Mouse (Mus musculus): ENCODE measurements around the gene Trpc4ap. TPM values are rescaled to one million over a fixed set of nuclear protein-coding genes. Genes with fewer than 3 reads are reported as not detected.

The Trpc4ap gene
- polyA plus RNA-seq, 1 experiment = 70.5 TPM

DNA sequence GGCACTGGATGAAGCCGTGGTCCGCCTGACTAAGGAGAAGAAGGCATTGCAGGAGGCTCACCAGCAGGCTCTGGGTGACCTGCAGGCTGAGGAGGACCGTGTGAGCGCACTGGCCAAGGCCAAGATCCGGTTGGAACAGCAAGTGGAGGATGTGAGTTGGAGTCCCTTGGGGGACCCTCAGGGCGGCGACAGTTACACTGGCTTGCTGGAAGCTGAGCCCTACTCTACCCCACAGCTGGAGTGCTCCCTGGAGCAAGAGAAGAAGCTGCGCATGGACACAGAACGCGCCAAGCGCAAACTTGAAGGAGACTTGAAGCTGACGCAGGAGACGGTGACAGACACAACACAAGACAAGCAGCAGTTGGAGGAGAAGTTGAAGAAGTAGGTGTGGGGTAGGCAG, 63.7 kb downstream of the Trpc4ap start:
- peaks cover under 1% of the 10 kb centered on the region for H3K36me3 ChIP-seq (ENCODE audit: control insufficient read depth, insufficient read depth)
- H3K79me3 ChIP-seq (ENCODE audit: low read depth) = no peaks in the 10 kb centered on the region
- H3K79me2 ChIP-seq (ENCODE audit: control insufficient read depth, insufficient read depth) = no peaks in the 10 kb centered on the region
- no peak overlapping the region for H3ac ChIP-seq (ENCODE audit: control insufficient read depth, insufficient read length, low read depth)
- TF ChIP-seq USF1 (IDR thresholded peaks at IDR 0.05; ENCODE audit: low read depth) = no peak
- TF ChIP-seq CTCF (IDR thresholded peaks at IDR 0.05; ENCODE audit: control insufficient read depth, insufficient read depth, insufficient read length) = no peak
- no peak for TF ChIP-seq MYOD1 (IDR thresholded peaks at IDR 0.05; ENCODE audit: control insufficient read depth, insufficient read length, low read depth)
- no peak for TF ChIP-seq MYOG (IDR thresholded peaks at IDR 0.05; ENCODE audit: control insufficient read depth, extremely low read depth, insufficient read length)
- no peak for TF ChIP-seq FOSL1 (IDR thresholded peaks at IDR 0.05; ENCODE audit: insufficient read depth, low read length, poor library complexity, severe bottlenecking)
- TF ChIP-seq MAX (IDR thresholded peaks at IDR 0.05) = no peak
- TF ChIP-seq CEBPB (IDR thresholded peaks at IDR 0.05; ENCODE audit: low read depth) = no peak
- no peak overlapping the region for H3K4me3 ChIP-seq (ENCODE audit: insufficient read depth, poor library complexity, severe bottlenecking)
- no peaks in the 10 kb centered on the region for H3K27me3 ChIP-seq (ENCODE audit: control insufficient read depth, insufficient read depth, insufficient read length)

DNA sequence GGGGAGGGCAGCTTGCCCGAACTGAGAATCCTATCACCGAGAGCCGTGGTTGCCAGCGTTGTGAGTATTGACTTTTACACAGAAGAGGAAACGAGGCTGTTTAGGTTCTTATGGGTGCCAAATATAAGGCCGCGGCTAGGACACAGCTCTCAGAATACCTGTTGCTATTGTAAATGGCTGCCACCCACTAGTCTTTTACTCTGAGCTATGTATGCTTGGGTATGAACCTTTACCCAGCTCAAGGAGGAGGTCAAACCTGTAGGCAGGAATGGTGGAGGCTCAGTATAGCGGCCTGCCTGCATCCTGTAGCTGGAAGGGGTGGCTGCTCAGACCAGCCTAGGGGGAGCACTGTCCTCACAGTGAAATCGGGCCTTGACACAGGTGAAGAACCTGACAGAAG, 64.1 kb downstream of the Trpc4ap start:
- no peaks in the 10 kb centered on the region for H3K79me3 ChIP-seq (ENCODE audit: low read depth)
- H3K4me3 ChIP-seq (ENCODE audit: insufficient read depth, poor library complexity, severe bottlenecking) = no peak overlapping the region
- no peaks in the 10 kb centered on the region for H3K79me2 ChIP-seq (ENCODE audit: control insufficient read depth, insufficient read depth)
- H3K27me3 ChIP-seq (ENCODE audit: control insufficient read depth, insufficient read depth, insufficient read length) = no peaks in the 10 kb centered on the region
- no peak overlapping the region for H3ac ChIP-seq (ENCODE audit: control insufficient read depth, insufficient read length, low read depth)
- no peak for TF ChIP-seq USF1 (IDR thresholded peaks at IDR 0.05; ENCODE audit: low read depth)
- TF ChIP-seq CEBPB (IDR thresholded peaks at IDR 0.05; ENCODE audit: low read depth) = no peak
- TF ChIP-seq MAX (IDR thresholded peaks at IDR 0.05) = no peak
- TF ChIP-seq MYOD1 (IDR thresholded peaks at IDR 0.05; ENCODE audit: control insufficient read depth, insufficient read length, low read depth) = no peak
- TF ChIP-seq FOSL1 (IDR thresholded peaks at IDR 0.05; ENCODE audit: insufficient read depth, low read length, poor library complexity, severe bottlenecking) = no peak
- H3K36me3 ChIP-seq (ENCODE audit: control insufficient read depth, insufficient read depth) = no peaks in the 10 kb centered on the region

DNA sequence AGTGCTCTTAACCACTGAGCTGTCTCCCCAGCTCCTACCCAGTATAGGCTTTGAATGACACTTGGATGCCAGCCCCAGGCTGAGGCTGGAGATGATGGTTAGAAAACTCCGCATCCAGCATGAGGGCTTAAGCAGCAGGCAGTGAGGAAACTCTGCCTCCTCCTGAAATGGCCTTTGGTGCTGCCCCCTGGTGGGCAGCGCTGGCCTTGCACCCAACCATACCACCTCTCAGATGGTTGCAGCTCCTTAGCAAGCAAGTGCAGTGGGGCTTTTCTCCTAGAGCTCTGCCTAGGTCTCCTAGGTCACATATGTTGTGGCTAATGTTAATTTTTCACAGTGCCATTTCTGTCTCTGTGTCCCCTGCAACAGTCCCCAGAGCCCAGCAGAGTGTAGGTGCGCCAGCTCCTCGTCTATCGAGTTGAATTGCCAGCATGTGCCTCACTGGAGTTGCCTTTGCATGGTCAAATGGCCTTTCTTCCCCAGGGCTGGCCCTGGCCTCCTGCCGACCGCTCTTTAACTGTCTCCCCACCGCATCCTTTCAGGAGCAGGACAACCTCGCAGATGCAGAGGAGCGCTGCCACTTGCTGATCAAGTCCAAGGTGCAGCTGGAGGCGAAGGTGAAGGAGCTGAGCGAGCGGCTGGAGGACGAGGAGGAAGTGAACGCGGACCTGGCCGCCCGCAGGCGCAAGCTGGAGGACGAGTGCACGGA, 65.0 kb downstream of the Trpc4ap start:
- Histone ChIP-seq H3K27me3 (ENCODE audit: control insufficient read depth, insufficient read depth, insufficient read length) (no peaks in the 10 kb centered on the region), H3K79me3 (ENCODE audit: low read depth) (no peaks in the 10 kb centered on the region), H3K36me3 (ENCODE audit: control insufficient read depth, insufficient read depth) (no peaks in the 10 kb centered on the region), H3ac (ENCODE audit: control insufficient read depth, insufficient read length, low read depth) (no peak overlapping the region), H3K4me3 (ENCODE audit: insufficient read depth, poor library complexity, severe bottlenecking) (no peak overlapping the region), H3K79me2 (ENCODE audit: control insufficient read depth, insufficient read depth) (no peaks in the 10 kb centered on the region)
- no peak for TF ChIP-seq MAX (IDR thresholded peaks at IDR 0.05)
- no peak for TF ChIP-seq USF1 (IDR thresholded peaks at IDR 0.05; ENCODE audit: low read depth)
- peak; percentile 22 for TF ChIP-seq CTCF (IDR thresholded peaks at IDR 0.05; ENCODE audit: control insufficient read depth, insufficient read depth, insufficient read length)

- Histone ChIP-seq H3K4me3 (ENCODE audit: insufficient read depth, poor library complexity, severe bottlenecking) (no peak overlapping the region), H3K27me3 (ENCODE audit: control insufficient read depth, insufficient read depth, insufficient read length) (no peaks in the 10 kb centered on the region), H3K79me2 (ENCODE audit: control insufficient read depth, insufficient read depth) (no peaks in the 10 kb centered on the region), H3K36me3 (ENCODE audit: control insufficient read depth, insufficient read depth) (no peaks in the 10 kb centered on the region), H3K79me3 (ENCODE audit: low read depth) (no peaks in the 10 kb centered on the region), H3ac (ENCODE audit: control insufficient read depth, insufficient read length, low read depth) (no peak overlapping the region)
- TF ChIP-seq CTCF (IDR thresholded peaks at IDR 0.05; ENCODE audit: control insufficient read depth, insufficient read depth, insufficient read length) (no peak), MYOD1 (IDR thresholded peaks at IDR 0.05; ENCODE audit: control insufficient read depth, insufficient read length, low read depth) (no peak), USF1 (IDR thresholded peaks at IDR 0.05; ENCODE audit: low read depth) (no peak), CEBPB (IDR thresholded peaks at IDR 0.05; ENCODE audit: low read depth) (no peak), MYOG (IDR thresholded peaks at IDR 0.05; ENCODE audit: control insufficient read depth, extremely low read depth, insufficient read length) (no peak), MAX (IDR thresholded peaks at IDR 0.05) (no peak), FOSL1 (IDR thresholded peaks at IDR 0.05; ENCODE audit: insufficient read depth, low read length, poor library complexity, severe bottlenecking) (no peak)
Observed at GRCm38 (mm10) chr2:155626277-155626676, 65.9 kb downstream of the Trpc4ap start.

DNA sequence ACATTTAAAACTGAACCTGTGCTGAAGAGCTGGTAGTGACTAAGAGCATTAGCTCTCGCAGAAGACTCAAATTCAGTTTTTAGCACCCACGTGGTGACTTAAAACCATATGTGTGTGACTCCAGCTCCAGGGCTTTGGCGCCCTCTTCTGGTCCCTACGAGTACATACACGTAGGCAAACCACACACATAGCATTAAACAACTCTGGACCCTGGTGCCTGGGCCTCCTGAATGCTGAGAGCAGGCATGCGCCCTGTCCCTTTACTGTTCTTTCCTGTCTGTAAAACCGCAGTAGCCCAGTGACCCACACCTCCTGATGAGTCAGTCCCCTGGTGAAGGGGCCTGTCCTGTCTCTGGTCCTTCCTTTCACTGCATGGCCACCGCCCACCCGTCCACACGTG, 67.5 kb downstream of the Trpc4ap start:
- Histone ChIP-seq H3K27me3 (ENCODE audit: control insufficient read depth, insufficient read depth, insufficient read length) (no peaks in the 10 kb centered on the region), H3K4me3 (ENCODE audit: insufficient read depth, poor library complexity, severe bottlenecking) (no peak overlapping the region), H3K79me3 (ENCODE audit: low read depth) (no peaks in the 10 kb centered on the region), H3K79me2 (ENCODE audit: control insufficient read depth, insufficient read depth) (no peaks in the 10 kb centered on the region), H3K36me3 (ENCODE audit: control insufficient read depth, insufficient read depth) (no peaks in the 10 kb centered on the region), H3ac (ENCODE audit: control insufficient read depth, insufficient read length, low read depth) (no peak overlapping the region)
- TF ChIP-seq MAX (IDR thresholded peaks at IDR 0.05) = peak; percentile 93
- TF ChIP-seq CTCF (IDR thresholded peaks at IDR 0.05; ENCODE audit: control insufficient read depth, insufficient read depth, insufficient read length) = peak; percentile 34
- TF ChIP-seq USF1 (IDR thresholded peaks at IDR 0.05; ENCODE audit: low read depth) = no peak
- no peak for TF ChIP-seq CEBPB (IDR thresholded peaks at IDR 0.05; ENCODE audit: low read depth)
- peak; percentile 91 for TF ChIP-seq FOSL1 (IDR thresholded peaks at IDR 0.05; ENCODE audit: insufficient read depth, low read length, poor library complexity, severe bottlenecking)

DNA sequence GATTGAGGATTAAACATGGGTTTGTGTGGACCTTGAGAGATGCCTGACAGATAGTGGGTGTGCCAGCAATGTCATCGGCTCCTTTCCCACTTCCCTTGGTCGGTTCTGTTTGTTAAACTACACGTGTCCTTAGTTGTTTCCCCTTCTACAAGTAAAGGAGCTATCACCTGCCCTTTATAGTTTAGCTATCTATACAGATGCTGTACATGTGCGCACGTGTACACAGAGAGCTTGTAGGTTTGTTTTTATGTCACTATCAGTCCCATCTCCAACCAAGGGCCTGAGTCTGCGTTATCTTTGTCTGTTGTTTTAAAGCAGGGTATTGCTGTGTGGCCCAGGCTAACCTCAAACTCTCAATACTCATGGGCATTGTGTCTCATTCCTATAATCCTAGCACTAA, 68.2 kb downstream of the Trpc4ap start:
- H3ac ChIP-seq (ENCODE audit: control insufficient read depth, insufficient read length, low read depth) = no peak overlapping the region
- no peaks in the 10 kb centered on the region for H3K79me2 ChIP-seq (ENCODE audit: control insufficient read depth, insufficient read depth)
- H3K4me3 ChIP-seq (ENCODE audit: insufficient read depth, poor library complexity, severe bottlenecking) = no peak overlapping the region
- H3K79me3 ChIP-seq (ENCODE audit: low read depth) = no peaks in the 10 kb centered on the region
- H3K27me3 ChIP-seq (ENCODE audit: control insufficient read depth, insufficient read depth, insufficient read length) = no peaks in the 10 kb centered on the region
- no peak for TF ChIP-seq CEBPB (IDR thresholded peaks at IDR 0.05; ENCODE audit: low read depth)
- no peak for TF ChIP-seq CTCF (IDR thresholded peaks at IDR 0.05; ENCODE audit: control insufficient read depth, insufficient read depth, insufficient read length)
- no peak for TF ChIP-seq MAX (IDR thresholded peaks at IDR 0.05)
- no peak for TF ChIP-seq MYOG (IDR thresholded peaks at IDR 0.05; ENCODE audit: control insufficient read depth, extremely low read depth, insufficient read length)
- TF ChIP-seq FOSL1 (IDR thresholded peaks at IDR 0.05; ENCODE audit: insufficient read depth, low read length, poor library complexity, severe bottlenecking) = no peak
- TF ChIP-seq MYOD1 (IDR thresholded peaks at IDR 0.05; ENCODE audit: control insufficient read depth, insufficient read length, low read depth) = no peak
- H3K36me3 ChIP-seq (ENCODE audit: control insufficient read depth, insufficient read depth) = no peaks in the 10 kb centered on the region
